Mouse (Mus musculus) liver, embryonic 14.5 days (tissue): ENCODE results near the gene Pigq. TPM values are rescaled to one million over a fixed set of nuclear protein-coding genes. Genes with fewer than 3 reads are reported as not detected.

Experiments
- ATAC-seq: fragments of 200-750 bp; cut with Nextera tagmentation; 2 replicates; pipeline ENCODE4 v1.8.0; 2017; ENCODE audit warnings: moderate number of reproducible peaks, mild to moderate bottlenecking, moderate library complexity; ENCODE audit not compliant: insufficient read depth
- DNase-seq, 3 experiments: peaks; one replicate each; pipeline ENCODE4 v3.0.0-alpha.2; 2012 to 2013; ENCODE audit warnings: low read depth in 3 of 3, low spot score in 3 of 3
- H3K27ac ChIP-seq: fragments of 300-500 bp; sonication (generic); 2 replicates; pipeline ENCODE4 v1.5.1; 2014; ENCODE audit warnings: moderate library complexity, mild to moderate bottlenecking, control low read depth, inconsistent platforms
- H3K27me3 ChIP-seq: fragments of 300-500 bp; sonication (generic); 2 replicates; pipeline ENCODE4 v1.6.1; 2014; ENCODE audit warnings: mild to moderate bottlenecking, low read length, moderate library complexity; ENCODE audit not compliant: control insufficient read depth, insufficient read depth
- H3K36me3 ChIP-seq: fragments of 300-500 bp; sonication (generic); replicated peaks from 2 replicates; pipeline ENCODE4 v1.6.1; 2014; ENCODE audit warnings: low read depth; ENCODE audit not compliant: control insufficient read depth, insufficient read depth
- H3K4me1 ChIP-seq, 2 experiments: fragments of 200-500 bp in 1 of 2; fragments of 300-500 bp in 1 of 2; sonication (generic) in 1 of 2; replicated peaks; 2 replicates each; pipeline ENCODE4 v1.6.1; 2012 to 2014; ENCODE audit warnings: antibody characterized with exemption in 1 of 2, inconsistent platforms in 1 of 2, low read length in 1 of 2; ENCODE audit not compliant: control insufficient read depth in 2 of 2, insufficient read depth in 2 of 2
- H3K4me2 ChIP-seq: fragments of 300-500 bp; sonication (generic); 2 replicates; pipeline ENCODE4 v1.6.1; 2014; ENCODE audit warnings: low read depth, mild to moderate bottlenecking, control low read depth, moderate library complexity
- H3K4me3 ChIP-seq, 2 experiments: fragments of 200-500 bp in 1 of 2; fragments of 300-500 bp in 1 of 2; sonication (generic) in 1 of 2; 2 replicates each; pipeline ENCODE4 v1.5.1; 2012 to 2014; ENCODE audit warnings: low read depth in 2 of 2, low read length in 2 of 2, mild to moderate bottlenecking in 2 of 2, control low read depth in 1 of 2, inconsistent platforms in 1 of 2, moderate library complexity in 1 of 2; ENCODE audit not compliant: insufficient read depth in 1 of 2
- H3K9ac ChIP-seq: fragments of 300-500 bp; sonication (generic); replicated peaks from 2 replicates; pipeline ENCODE4 v1.6.1; 2014; ENCODE audit warnings: mild to moderate bottlenecking, control low read depth, moderate library complexity
- H3K9me3 ChIP-seq: fragments of 300-500 bp; sonication (generic); 2 replicates; pipeline ENCODE4 v1.6.1; 2016; ENCODE audit warnings: low read length, mixed read lengths; ENCODE audit not compliant: control insufficient read depth
- CTCF ChIP-seq: IDR thresholded peaks from 2 replicates; pipeline ENCODE4 v1.5.1; 2016; ENCODE audit warnings: antibody characterized with exemption, low read depth, control low read depth
- EP300 ChIP-seq: IDR thresholded peaks from 2 replicates; pipeline ENCODE4 v1.6.1; 2016; ENCODE audit warnings: antibody characterized with exemption, low read depth
- WGBS: fragments of 180-500 bp; shearing (Covaris S2); extraction: QIAGEN DNeasy Blood & Tissue Kit; methylation state at CpG from one replicate; pipeline ENCODE4 v1.1.7; 2014; ENCODE audit not compliant: insufficient replicate concordance; 5-methylcytosine and 5-hydroxymethylcytosine counted together
- polyA plus RNA-seq, 2 experiments: library from polyadenylated mRNA; depleted of rRNA in 1 of 2; stranded (reverse) in 1 of 2; unstranded in 1 of 2; fragments of >200 nt; fragmentation: Nextera tagmentation in 1 of 2; extraction: Ambion mirVana in 1 of 2; gene quantifications; 2 replicates each; pipeline versions ENCODE4 v1.2.1 to v1.2.3; 2012 to 2014

Pigq gene
- polyA plus RNA-seq, 2 experiments = 170 to 270 TPM

GRCm38 (mm10) chr17:25951225-25951802 lies 6.6 kb upstream of the Pigq start:
- peak overlapping the region; percentile 3 to 49 for H3K4me3 ChIP-seq
- H3K9ac ChIP-seq = peak overlapping the region; percentile 27; the same call in 1 of the 2 replicates
- 3% methylated on average over 33 of the region's 33 CpGs for WGBS
- H3K27me3 ChIP-seq = peaks cover 47% of the 10 kb centered on the region
- no peak for DNase-seq
- H3K4me2 ChIP-seq = peak overlapping the region; percentile 66
- no peak overlapping the region for H3K27ac ChIP-seq
- no peak for TF ChIP-seq CTCF
- TF ChIP-seq EP300 = no peak
- no peaks in the 10 kb centered on the region for H3K36me3 ChIP-seq
- H3K4me1 ChIP-seq = peaks cover 23 to 24% of the 10 kb centered on the region in 2 experiments
- no peaks in the 10 kb centered on the region for H3K9me3 ChIP-seq
- ATAC-seq = no peak; the same call in 1 of the 2 replicates

- Histone ChIP-seq H3K9ac (no peak overlapping the region), H3K36me3 (no peaks in the 10 kb centered on the region), H3K4me2 (no peak overlapping the region; the same call in 1 of the 2 replicates), H3K4me1 (peaks cover 29 to 30% of the 10 kb centered on the region in 2 experiments), H3K4me3 (no peak overlapping the region), H3K9me3 (no peaks in the 10 kb centered on the region), H3K27me3 (peaks cover 47% of the 10 kb centered on the region), H3K27ac (no peak overlapping the region)
- no peak for TF ChIP-seq EP300
- TF ChIP-seq CTCF = no peak
- ATAC-seq (no peak), DNase-seq (no peak)
- WGBS = 0% methylated on average over 3 of the region's 3 CpGs
Measured at GRCm38 (mm10) chr17:25950706-25951105, 6.0 kb upstream of the Pigq start.

DNA sequence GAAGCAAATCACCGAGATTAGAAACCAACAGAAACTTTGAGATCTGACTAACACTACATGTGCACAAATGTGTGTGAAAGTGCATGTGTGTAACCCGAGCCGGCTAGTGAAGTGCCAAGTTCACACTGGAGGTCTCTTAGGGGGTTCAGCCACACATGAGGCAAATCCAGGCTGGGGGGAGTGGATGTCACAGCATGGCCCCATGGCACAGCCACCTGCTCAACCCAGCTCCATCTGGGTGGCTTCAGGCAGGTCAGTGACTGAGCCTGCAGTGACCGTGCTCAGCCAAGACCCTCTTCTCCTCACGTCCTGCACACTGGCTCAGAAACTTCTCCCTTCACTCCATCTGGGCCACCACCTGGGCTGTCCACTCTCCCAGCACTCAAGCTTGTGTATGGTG lies 5.2 kb upstream of the Pigq start:
- peaks cover 37% of the 10 kb centered on the region in 2 experiments for H3K4me1 ChIP-seq
- WGBS = 74% methylated on average over 5 of the region's 5 CpGs
- DNase-seq (no peak), ATAC-seq (no peak)
- no peak overlapping the region for H3K9ac ChIP-seq
- H3K27ac ChIP-seq = no peak overlapping the region
- H3K36me3 ChIP-seq = no peaks in the 10 kb centered on the region
- H3K9me3 ChIP-seq = no peaks in the 10 kb centered on the region
- H3K4me3 ChIP-seq = no peak overlapping the region
- H3K27me3 ChIP-seq = peaks cover 47% of the 10 kb centered on the region
- H3K4me2 ChIP-seq = no peak overlapping the region
- TF ChIP-seq CTCF (no peak), EP300 (no peak)

- Histone ChIP-seq H3K9me3 (no peaks in the 10 kb centered on the region), H3K4me1 (peaks cover 53 to 54% of the 10 kb centered on the region in 2 experiments), H3K27me3 (peaks cover 35% of the 10 kb centered on the region), H3K9ac (peak overlapping the region; percentile 75), H3K4me2 (peak overlapping the region; percentile 65), H3K27ac (peak overlapping the region; percentile 99), H3K36me3 (no peaks in the 10 kb centered on the region), H3K4me3 (no peak overlapping the region)
- DNase-seq (no peak), ATAC-seq (no peak)
- WGBS = 71% methylated on average over 8 of the region's 8 CpGs
- TF ChIP-seq EP300 = no peak
- TF ChIP-seq CTCF = no peak
Measured at GRCm38 (mm10) chr17:25948051-25948450, 3.3 kb upstream of the Pigq start.

DNA sequence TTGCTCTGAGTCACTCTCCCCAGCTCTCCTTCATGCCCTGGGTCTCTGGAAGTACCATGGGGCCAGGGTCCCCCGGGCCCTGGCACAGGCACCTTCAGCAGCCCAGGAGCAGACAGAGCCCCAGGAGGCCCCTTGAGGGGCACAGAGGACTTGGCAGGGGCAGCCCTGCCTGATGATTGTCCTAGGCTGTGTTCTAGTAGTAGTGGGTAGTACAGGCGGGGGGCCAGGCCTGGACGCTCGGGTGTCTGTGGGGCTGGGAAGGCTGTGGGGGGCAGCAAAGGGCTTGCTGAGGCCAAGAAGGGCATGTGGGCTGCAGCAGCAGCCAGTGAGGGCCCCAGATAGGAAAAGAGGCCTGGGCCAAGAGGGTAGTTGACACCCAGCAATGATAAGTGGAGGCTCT lies 2.8 kb upstream of the Pigq start:
- H3K9ac ChIP-seq = peak overlapping the region; percentile 75
- no peaks in the 10 kb centered on the region for H3K36me3 ChIP-seq
- DNase-seq (no peak), ATAC-seq (no peak)
- WGBS = 54% methylated on average over 4 of the region's 4 CpGs
- no peak overlapping the region for H3K4me3 ChIP-seq
- TF ChIP-seq CTCF = 0 out of 2 replicates have a peak, but pooled peaks have one; percentile 23
- TF ChIP-seq EP300 = no peak
- no peaks in the 10 kb centered on the region for H3K9me3 ChIP-seq
- H3K27me3 ChIP-seq = peaks cover 30% of the 10 kb centered on the region
- H3K4me2 ChIP-seq = peak overlapping the region; percentile 65
- H3K4me1 ChIP-seq = peaks cover 55% of the 10 kb centered on the region in 2 experiments
- H3K27ac ChIP-seq = peak overlapping the region; percentile 99
